Mouse (Mus musculus) heart, postnatal 36 days (tissue): ENCODE data around the gene Opcml. TPM values are rescaled to one million over a fixed set of nuclear protein-coding genes. Genes with fewer than 3 reads are reported as not detected.
A peak's percentile ranks its signal among the peaks of the same experiment; 100 is the strongest.

Source experiments
- DNase-seq, 2 experiments: peaks; one replicate each; pipeline ENCODE4 v3.0.0; 2021 to 2022
- intact Hi-C: fragments of 180-260 bp; cut with DNase I; formaldehyde crosslinking; loops from one replicate; pipeline ENCODE4 v1.15.1; 2025
- total RNA-seq, 2 experiments: library from RNA; stranded (reverse); gene quantifications; 2 replicates each; pipeline ENCODE4 v1.2.3; 2021

Gene Opcml
- total RNA-seq, 2 experiments from 2014 or later, result 0.86 to 1.2 TPM

DNA sequence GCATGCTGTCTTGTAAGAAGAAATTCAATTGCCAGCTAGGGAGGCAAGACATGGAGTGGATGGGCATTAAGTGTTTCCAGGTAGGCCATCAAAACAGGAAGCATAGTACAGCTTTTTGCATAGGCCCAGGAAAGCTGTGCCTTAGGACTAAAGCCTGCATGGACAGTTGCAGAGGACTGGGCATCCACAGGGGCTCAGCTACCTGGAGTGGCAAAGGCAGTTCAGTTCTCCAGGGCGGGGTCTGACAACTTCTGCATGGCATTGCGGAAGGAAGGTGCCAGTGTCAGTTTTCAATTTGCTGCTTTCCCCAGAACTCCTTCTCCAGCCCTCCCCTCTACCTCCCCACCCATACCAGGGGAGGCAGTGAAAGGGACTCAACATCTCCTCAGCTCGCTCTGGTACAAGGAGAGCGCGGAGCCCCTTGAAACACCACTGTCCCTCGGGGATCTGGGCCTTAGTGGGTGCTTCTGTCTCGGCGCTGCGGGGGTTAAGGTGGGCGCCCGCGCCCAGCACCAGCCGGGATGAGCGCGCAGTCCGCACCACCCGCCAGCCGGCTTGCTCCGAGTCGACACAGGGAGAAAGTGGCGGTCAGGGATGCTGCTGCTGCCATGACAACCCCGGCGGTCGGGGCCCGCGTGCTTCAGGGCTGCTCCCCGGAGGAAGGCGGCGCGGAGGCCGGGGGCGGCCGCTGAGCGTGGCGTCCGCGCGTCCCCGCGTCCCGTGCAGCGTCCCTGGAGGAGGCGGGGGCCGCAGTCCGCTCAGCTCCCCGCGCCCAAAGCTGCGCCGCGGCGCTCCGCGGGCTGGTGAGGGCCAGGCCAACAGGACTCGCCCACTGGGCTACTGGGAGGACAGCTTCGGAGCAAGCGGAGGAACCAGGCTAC, 612.4 kb downstream of the Opcml start:
- intact Hi-C loops, result no loop called here
- DNase-seq, result no peak

DNA sequence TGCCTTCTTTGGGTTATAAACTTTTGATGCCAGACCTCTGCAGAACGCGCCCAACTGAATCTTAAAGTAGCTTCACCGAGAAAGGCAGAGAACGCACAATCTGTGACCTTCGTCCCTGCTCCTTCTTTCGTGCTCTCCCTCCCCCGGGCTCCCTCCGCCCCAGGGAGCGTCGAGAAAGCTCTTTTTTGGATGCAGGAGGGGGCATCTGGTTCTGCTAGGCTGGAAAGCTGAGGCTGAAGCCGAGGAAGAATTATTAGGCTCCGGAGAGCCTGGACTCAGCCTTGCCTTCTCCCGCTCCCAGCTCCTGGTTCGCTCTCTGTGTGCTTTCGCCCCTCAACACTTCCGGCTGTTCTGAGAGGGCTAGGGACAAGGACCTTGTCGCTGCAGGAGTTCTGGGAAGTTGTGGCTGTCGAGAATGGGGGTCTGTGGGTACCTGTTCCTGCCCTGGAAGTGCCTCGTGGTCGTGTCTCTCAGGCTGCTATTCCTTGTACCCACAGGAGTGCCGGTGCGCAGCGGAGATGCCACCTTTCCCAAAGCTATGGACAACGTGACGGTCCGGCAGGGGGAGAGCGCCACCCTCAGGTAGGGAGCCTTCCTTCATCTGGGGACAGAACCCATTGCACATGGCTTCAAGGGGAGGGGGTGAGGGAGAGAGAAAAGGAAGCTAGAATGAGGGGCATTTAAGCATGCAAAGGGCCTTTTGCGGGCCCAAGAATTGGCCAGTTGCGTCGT, 613.4 kb downstream of the Opcml start:
- intact Hi-C loops, result loop anchor here (2.0 kb wide), 2 partner anchors 141 to 1055 kb away; no protein-coding TSS in a partner anchor
- DNase-seq, result no peak

DNA sequence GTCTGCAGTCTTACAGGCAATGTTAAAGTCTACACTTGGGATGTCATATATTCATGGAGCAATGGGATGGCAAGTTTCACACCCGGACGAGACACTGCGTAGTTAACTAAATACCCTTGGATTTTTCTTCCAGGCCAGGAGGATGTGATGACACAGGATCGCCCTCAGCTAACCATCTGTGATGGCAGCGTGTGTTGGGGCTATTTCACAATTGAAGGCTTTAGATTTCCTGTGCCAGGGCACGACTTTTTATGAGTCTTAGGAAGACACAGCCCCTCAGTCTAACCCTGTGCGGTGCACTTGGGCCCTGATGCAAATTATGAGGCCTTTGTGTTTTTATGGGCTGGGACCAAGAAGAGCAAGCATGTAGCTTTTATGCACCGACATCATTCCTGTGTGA, 614.0 kb downstream of the Opcml start:
- DNase-seq, result no peak
- intact Hi-C loops, result loop anchor here (2.0 to 5.0 kb wide), 3 partner anchors 142 to 1054 kb away; no protein-coding TSS in a partner anchor

DNA sequence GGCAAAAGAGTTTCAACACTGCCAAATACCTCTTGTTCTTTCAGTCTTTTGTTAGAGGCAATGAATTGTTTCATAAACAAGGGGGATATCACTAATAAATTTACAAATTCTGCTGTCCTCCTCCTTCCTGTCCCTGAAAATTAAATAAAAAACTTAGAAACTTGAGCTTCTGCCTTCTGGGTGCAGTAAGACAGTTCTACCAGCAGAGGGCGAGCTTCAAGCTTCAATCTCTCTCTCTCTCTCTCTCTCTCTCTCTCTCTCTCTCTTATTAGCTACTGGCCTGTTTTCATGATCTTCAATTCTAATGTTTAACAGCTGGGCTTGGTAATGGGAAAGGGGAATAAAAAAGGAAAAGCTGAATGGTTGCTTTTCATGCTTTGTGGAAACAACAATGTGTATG, 615.2 kb downstream of the Opcml start:
- intact Hi-C loops, result loop anchor here (2.0 to 5.0 kb wide), 3 partner anchors 143 to 1053 kb away; no protein-coding TSS in a partner anchor
- DNase-seq, result peak in 1 of 2 experiments; percentile 15

DNA sequence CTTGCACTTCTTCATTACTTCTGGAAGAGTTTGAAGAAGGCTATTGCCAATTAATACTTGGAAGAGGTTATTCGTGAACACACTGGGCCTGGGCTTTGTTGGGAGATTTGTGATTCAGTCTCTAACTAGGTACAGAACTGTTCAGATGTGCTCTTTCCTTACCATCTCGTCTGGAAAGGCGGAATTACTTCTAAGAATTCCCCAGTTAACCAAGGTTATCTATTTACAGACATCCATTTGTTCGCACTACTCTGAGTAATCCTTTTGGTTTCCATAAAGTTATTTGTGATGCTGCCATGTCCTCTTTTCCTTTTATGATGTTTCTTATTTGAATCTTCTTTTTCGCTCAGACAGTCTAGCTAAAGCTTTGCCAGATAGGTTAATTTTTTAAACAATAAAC, 630.2 kb downstream of the Opcml start:
- intact Hi-C loops, result no loop called here
- DNase-seq, result no peak

DNA sequence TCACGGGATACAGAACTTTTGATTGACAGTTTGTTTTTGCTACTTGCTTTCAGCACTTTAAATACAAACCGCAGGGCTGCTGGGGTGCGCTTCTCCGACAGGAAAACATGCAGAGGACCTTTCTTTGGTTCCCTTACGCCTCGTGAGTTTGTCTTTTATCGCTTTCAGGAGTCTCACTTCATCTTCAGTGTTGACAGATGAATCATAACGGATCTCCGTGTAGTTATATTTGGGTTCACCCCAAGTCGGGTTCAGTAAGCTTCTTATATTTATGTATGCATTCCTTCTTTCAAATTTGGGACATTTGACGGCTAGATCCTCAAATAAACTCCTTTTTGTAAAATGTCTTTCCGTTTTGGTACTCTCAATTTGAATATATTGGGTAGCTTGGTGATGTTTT, 632.8 kb downstream of the Opcml start:
- intact Hi-C loops, result no loop called here
- no peak for DNase-seq

DNA sequence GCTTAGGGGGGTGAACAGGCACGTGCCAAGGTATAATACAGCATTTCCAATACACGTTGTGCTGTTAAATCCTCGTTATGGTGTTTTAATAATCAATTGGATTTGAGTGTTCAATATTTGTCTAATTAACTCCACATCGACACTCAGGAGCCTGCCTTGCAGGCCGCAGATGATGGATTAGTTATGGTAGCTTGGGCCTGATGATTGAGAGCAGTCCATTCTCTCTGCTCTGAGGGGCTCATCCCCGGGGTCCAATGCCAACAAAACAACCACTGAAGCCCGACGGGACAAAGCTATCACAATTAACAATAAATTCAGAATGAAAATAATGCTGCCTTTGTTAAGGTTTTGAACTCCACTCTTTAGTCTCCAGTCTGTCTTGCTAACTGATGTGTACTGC, 641.6 kb downstream of the Opcml start:
- intact Hi-C loops, result no loop called here
- DNase-seq, result no peak

DNA sequence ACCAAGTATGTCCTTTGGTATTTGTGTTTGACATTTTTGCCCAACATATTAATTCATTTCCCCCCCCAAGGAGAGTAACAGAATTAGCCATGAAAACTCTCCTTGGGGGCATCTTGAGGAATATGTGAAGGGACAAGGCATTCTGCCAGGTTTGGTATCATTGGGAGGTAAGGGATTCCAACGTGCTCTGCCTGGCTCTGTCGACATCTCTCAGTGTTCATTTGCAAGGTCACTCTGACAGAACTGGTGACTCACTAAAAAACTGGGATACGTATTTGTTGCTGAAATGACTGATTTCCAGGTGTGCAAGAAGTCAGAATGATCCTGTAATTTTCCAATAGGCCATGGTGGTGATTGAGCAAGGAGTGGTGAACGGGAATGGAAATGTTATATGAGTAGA, 648.2 kb downstream of the Opcml start:
- intact Hi-C loops, result no loop called here
- no peak for DNase-seq

DNA sequence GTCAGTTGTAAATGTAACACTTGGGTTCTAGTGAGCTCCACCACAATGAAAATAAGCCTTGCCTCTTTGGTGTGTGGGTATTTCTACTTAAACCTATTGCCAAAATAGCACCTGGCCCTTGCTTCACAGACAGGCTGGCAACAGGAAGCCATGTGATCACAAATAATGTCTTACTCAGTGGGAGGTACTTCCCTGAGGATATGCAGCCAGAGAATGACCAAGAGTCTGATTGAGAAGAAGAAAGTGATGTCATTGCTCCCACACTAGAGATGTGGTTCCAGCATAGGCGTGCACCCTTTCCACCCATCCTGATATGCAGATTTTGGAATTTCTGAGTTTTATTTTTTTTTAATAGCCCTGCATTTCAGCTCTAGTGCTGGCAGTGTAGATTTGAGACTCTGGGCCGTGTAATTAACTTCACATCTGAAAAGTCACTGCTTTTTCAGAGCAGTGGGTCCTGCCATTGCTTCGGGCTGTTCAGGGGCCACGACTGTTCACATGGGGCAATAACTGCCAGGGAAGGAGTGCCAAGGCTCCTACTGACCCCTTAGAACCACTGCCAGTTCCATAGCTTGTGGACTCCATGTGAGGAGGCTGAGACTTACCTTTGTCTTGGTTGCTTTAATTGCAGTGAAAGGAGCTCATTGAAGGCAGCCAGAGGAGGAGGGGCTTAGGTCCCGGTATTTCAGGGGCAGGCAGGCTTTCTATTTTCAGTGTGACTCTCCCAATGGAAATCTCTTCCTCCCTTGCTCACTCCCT, 649.0 kb downstream of the Opcml start:
- intact Hi-C loops, result no loop called here
- DNase-seq, result no peak

DNA sequence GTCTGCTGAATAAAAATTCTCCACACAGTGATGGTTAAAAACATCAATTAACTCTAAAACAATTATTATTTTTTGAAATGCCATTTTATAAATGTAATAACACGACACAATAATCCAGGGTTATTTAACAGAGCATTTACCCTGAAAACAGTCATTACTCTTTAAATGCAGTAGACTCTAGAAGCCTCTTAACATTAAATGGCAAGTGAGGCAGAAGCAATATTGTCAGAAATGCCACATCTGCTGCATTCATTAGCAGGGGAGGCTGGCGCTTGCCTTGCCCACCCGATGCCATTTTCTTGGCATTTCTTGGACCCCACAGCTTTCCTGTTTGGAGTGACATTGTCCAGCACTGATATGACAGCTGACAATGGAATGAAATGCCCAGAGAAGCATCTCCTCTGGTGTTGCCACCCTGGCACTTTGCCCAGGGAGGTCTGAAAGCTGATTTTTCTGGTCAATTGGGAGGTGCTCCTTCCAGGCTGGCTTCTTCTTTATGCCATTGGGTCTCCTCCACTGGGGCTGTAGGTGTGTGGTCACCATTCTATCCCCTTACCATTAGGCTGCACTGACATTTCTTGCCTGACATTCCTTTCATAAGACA, 649.7 kb downstream of the Opcml start:
- intact Hi-C loops, result no loop called here
- no peak for DNase-seq

DNA sequence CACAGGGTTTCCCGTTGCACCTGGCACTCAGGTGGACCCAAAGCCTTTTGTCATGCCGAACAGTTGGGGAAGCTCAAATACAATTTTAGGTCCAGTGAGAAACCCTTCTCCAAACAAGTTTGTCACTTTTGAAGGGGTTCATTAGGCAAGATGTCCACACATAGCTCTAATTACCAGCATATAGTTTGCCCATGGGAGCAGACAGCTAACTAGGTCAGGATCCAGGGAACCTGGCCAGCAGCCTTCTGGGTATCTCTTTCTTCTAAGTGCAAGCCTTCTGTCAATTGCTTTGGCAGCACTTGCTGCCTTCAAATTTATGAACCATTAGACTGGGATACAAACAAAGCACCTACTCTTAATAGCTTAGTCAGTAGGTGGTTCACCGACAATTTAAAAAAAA, 653.9 kb downstream of the Opcml start:
- intact Hi-C loops, result no loop called here
- peak; percentile 5 to 10 for DNase-seq

DNA sequence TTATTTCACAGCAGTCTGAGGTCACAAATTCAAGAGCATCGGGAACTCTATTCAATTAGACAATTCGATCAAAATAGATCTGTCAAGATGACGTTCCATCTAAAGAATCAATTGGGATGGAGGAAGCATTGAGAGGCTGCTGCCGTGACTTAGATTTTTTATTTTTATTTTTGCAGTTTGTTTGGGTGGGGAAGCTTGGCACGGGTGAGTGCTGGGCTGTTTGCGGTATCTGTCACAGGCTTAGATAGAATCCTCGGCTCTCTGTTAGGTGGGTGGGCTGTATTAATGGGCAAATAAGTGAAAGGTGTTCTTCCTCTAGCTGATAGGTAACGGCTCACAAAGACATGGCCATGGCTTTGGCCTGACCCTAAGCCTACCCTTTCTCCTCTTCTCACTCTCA, 654.4 kb downstream of the Opcml start:
- no peak for DNase-seq
- intact Hi-C loops, result no loop called here

DNA sequence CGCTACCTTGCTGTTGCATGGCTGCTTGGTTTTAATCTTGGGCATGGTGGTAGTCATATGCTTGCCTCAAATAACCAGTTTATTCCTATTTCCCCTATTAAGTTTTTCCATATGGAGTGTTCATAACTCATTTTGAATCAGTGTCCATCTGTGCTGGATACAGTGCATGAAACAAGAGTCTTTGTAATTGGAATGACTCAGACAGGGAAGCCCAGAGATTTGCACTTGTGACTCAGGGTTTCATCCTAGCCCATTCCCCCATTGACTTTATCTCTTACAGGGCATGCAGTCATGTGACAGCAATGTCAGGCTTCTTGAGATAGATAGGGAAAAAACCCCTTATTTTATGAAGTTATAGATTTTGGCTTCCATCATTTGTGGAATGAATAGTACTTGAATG, 655.3 kb downstream of the Opcml start:
- intact Hi-C loops, result no loop called here
- DNase-seq, result no peak

DNA sequence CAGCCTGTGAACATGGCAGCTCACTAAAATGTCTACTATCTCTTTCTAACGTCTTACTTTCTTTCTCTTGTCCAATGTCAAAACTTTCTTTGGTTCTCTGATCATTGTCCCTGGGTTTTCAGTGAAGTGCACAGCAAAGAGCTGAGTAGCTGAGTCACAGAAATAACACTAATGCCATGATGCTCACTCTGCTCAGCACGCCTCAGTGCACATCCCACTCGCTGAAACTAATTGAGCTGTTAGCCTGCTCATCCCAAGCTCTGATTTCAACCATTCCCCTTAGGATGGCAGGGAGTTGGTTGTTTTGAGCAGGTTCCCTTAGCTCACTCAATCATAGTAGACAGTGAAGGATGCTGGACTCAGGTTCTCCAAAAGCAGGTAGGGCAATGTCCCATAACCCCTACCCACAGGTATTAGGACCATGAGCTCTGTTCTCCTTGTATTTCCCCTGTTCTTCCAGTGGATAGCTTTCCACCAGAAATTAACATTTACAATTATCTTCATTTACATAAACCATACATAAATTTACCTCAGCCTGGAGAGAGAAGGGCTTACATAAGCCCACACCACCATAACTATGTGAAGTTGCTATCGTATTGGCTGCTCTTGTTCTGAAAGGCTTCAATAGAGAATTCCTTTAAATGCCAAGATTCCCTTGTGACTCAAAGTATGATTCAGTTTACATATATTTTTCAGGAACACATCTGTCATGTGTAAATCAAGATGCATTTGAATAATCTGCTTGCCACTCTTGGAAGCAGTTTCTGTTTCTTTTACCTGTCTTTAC, 655.9 kb downstream of the Opcml start:
- no peak for DNase-seq
- intact Hi-C loops, result no loop called here

DNA sequence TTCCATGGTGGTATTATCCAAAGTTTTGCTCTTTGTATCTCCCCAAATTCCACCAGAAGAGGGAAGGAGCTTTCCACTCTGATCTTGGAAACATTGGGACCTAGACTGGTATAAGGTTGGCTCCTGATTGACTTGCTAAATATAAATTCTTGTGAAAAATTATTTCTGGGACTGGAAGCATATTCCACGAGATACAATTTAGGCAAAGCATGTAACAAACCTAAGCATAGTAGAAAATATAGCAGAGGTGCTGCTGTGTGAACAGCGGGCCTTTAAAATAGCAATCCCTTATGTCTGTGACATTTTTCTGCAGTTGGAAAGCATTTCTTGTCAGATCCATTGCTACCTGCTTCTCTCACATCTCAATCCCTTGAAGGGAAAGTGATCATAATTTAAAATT, 661.9 kb downstream of the Opcml start:
- intact Hi-C loops, result no loop called here
- DNase-seq, result no peak

DNA sequence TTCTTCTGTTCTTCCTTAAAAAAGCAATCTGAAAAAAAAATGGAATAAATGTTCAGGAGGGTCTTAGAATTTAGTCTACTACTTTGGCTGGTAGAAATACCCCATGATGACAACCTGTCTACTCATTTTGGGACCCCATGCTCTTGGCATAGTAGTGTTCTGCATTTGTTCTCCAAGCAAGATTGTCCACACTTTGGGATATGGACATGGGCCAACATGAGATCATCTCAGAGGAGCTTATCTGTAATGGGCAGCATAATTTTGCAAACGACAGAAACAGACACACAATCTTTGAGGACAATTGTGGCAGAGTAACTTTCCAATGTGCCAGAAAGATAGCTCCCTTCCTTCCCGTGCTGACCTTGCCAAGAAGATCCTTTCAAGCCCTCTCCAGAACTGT, 662.5 kb downstream of the Opcml start:
- no peak for DNase-seq
- intact Hi-C loops, result no loop called here

DNA sequence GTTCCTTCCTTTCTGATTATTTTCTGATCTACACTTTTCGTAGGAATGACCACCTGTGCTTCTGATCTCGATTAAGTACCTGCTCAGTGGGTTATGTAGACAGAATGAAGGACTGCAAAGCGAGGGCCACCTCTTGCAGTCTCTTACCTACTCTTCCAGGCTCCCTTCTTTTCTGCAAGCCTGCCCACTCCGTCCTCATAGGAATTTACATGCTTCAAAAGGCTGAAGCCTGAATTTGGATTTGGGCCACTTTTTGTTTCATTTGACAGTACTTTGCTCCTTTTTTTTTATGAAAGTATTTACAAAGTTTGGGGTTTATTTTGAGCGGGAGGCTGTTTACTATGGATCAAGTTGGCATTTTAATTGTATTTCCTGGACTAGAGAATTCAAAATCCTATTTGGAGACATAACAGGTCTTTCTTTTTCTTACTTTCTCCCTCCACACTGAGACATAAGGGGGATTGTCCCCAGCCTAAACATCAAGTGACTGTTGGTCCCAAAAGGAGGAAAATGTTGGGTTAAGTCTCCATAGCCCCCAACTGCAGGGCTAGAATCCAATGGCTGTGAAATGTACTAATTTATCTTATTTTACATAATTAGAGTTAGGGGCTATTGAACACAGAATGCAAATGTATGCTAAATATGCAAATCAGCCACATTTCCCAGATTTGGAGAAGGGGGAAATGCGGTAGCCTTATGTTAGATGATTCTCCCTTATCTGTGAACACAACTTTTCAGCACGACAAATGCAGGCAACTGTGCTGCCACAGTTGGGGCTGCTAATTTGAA, 667.6 kb downstream of the Opcml start:
- intact Hi-C loops, result no loop called here

DNA sequence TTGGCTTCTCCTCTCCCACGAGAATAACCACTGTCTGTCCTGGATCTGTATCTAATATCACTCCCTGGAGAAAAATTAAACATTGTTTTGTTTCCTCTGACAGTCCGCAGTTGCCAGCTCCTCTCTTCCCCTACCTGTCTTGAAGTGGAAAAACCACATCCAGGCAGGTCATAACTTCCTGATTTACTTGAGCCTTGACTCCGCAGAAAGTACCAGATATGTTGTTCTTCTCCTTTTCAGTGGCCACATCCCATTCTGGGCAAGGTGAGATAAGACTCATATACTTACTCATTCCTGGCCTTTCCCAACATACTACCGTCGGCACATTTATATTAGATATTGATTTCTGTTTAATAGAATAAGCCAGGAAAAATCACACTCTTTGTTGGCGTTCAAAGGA, 673.0 kb downstream of the Opcml start:
- intact Hi-C loops, result no loop called here
- DNase-seq, result no peak

More for the DNA sequence above, 667.6 kb downstream of the Opcml start:
- no peak for DNase-seq

DNA sequence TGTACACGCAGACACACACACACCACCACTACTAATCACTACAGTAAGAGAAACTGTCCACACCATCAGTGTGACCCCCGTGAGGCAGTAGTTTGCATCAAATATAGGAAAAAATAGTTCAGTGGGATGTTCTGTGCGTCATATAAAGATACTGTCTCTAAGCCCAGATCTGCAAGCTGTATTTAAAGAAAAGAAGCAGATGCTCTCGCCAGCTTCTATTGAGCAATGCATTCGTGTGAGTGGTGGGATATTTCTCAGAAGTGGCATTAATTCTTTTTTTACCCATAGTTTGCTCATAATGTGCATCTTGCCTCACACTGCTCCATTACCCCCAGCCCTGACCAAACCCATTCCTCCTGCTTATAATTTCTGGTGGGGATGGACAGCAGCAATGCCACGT, 678.8 kb downstream of the Opcml start:
- intact Hi-C loops, result no loop called here
- no peak for DNase-seq
